18 mouse cellular contexts compared by ENCODE assay signal in genomic region chr13:23893269-23893593, GRCm38 (mm10). TPM values are rescaled to one million over a fixed set of nuclear protein-coding genes. Genes with fewer than 3 reads are reported as not detected.
DNase-seq lines count a peak whose midpoint lies in the region; ATAC-seq and TF ChIP-seq lines count a peak whose summit lies in the region.
"Had no signal": no experiment of that assay in that cellular context is flagged by ENCODE, and none has a peak within 500 bp of the region (broad histone marks: within the 10 kb centered on the region; RNA-seq: fewer than 3 reads in every experiment).

No protein-coding gene starts in this region.

- 17% methylated on average over 4 of the region's 4 CpGs for WGBS in forebrain, embryonic 13.5 days
- 41% methylated on average over 4 of the region's 4 CpGs for whole genome bisulfite sequencing in forebrain, embryonic 10.5 days
- WGBS in forebrain, embryonic 15.5 days: 10% methylated on average over 4 of the region's 4 CpGs
- 80% methylated on average over 4 of the region's 4 CpGs for WGBS in limb, embryonic 10.5 days
- 78% methylated on average over 4 of the region's 4 CpGs for WGBS in lung, adult 2 months

- DNase-seq in forebrain, embryonic 10.5 days (ENCODE audit: extremely low spot score, low spot score): no peak
- DNase-seq in mesoderm, embryonic 11.5 days (ENCODE audit: low read depth, low spot score): peak; percentile 11
- peak; percentile 79 for DNase-seq in retina, embryonic 14.5 days (ENCODE audit: low spot score)
- DNase-seq in limb, embryonic 10.5 days (ENCODE audit: low spot score): no peak
- no peak for DNase-seq in lung, adult 2 months
- no peak for DNase-seq in kidney, postnatal 25 days
- DNase-seq: adrenal gland, postnatal 14 days; cerebellum, adult 11 months; kidney, postnatal 36 days; layer of hippocampus, postnatal 36 days had no signal

- peak; percentile 68 for ATAC-seq in forebrain, embryonic 13.5 days
- peak; percentile 60; the same call in 1 of the 2 replicates for ATAC-seq in forebrain, embryonic 15.5 days (replicated peaks)
- ATAC-seq: intestine, postnatal 0 days had no signal

- H3K4me3 ChIP-seq in forebrain, embryonic 13.5 days: no peak overlapping the region
- no peak overlapping the region for H3K4me3 ChIP-seq in forebrain, embryonic 10.5 days
- H3K4me3 ChIP-seq in forebrain, embryonic 15.5 days: no peak overlapping the region
- no peak overlapping the region for H3K4me3 ChIP-seq in limb, embryonic 10.5 days
- H3K4me3 ChIP-seq in lung, adult 2 months (replicated peaks; ENCODE audit: extremely low read depth, low read depth, low read length): no peak overlapping the region
- H3K4me3 ChIP-seq: embryonic facial prominence, embryonic 12.5 days had no signal

- H3K4me2 ChIP-seq in forebrain, embryonic 13.5 days: no peak overlapping the region
- H3K4me2 ChIP-seq in forebrain, embryonic 15.5 days (replicated peaks): no peak overlapping the region
- H3K4me2 ChIP-seq: embryonic facial prominence, embryonic 12.5 days had no signal

- H3K27ac ChIP-seq in forebrain, embryonic 13.5 days: no peak overlapping the region
- H3K27ac ChIP-seq in forebrain, embryonic 10.5 days: no peak overlapping the region
- H3K27ac ChIP-seq in forebrain, embryonic 15.5 days (replicated peaks): no peak overlapping the region
- H3K27ac ChIP-seq in limb, embryonic 10.5 days: no peak overlapping the region
- H3K27ac ChIP-seq: embryonic facial prominence, embryonic 12.5 days had no signal

- H3K4me1 ChIP-seq in forebrain, embryonic 13.5 days: peaks cover 6% of the 10 kb centered on the region
- H3K4me1 ChIP-seq in forebrain, embryonic 10.5 days: peaks cover 18% of the 10 kb centered on the region
- H3K4me1 ChIP-seq in forebrain, embryonic 15.5 days: peaks cover 5% of the 10 kb centered on the region; the same call in 1 of the 2 replicates
- peaks cover 16% of the 10 kb centered on the region for H3K4me1 ChIP-seq in limb, embryonic 10.5 days
- H3K4me1 ChIP-seq in lung, adult 2 months (ENCODE audit: control insufficient read depth, insufficient read depth, low read length): 0 out of 2 replicates have a peak, but pooled peaks cover 3% of the 10 kb centered on the region

- H3K36me3 ChIP-seq in forebrain, embryonic 13.5 days (ENCODE audit: poor library complexity, severe bottlenecking): no peaks in the 10 kb centered on the region
- H3K36me3 ChIP-seq in forebrain, embryonic 10.5 days (replicated peaks): no peaks in the 10 kb centered on the region
- H3K36me3 ChIP-seq in forebrain, embryonic 15.5 days: no peaks in the 10 kb centered on the region
- no peaks in the 10 kb centered on the region for H3K36me3 ChIP-seq in limb, embryonic 10.5 days
- H3K36me3 ChIP-seq: embryonic facial prominence, embryonic 12.5 days had no signal

- H3K27me3 ChIP-seq in forebrain, embryonic 13.5 days: no peaks in the 10 kb centered on the region
- H3K27me3 ChIP-seq in forebrain, embryonic 10.5 days (ENCODE audit: poor library complexity, severe bottlenecking): no peaks in the 10 kb centered on the region
- no peaks in the 10 kb centered on the region for H3K27me3 ChIP-seq in forebrain, embryonic 15.5 days
- no peaks in the 10 kb centered on the region for H3K27me3 ChIP-seq in limb, embryonic 10.5 days (ENCODE audit: low read depth, poor library complexity, severe bottlenecking)
- H3K27me3 ChIP-seq: embryonic facial prominence, embryonic 12.5 days had no signal

- TF ChIP-seq CTCF in lung, adult 2 months (IDR thresholded peaks at IDR 0.05; ENCODE audit: insufficient read depth, low read length): no peak

- no peak for TF ChIP-seq POLR2A in lung, adult 2 months (IDR thresholded peaks at IDR 0.05; ENCODE audit: borderline replicate concordance, extremely low read depth, low read depth, low read length)

- no peaks in the 10 kb centered on the region for H3K9me3 ChIP-seq in forebrain, embryonic 13.5 days (replicated peaks)
- H3K9me3 ChIP-seq in forebrain, embryonic 10.5 days: no peaks in the 10 kb centered on the region
- H3K9me3 ChIP-seq in forebrain, embryonic 15.5 days: no peaks in the 10 kb centered on the region
- H3K9me3 ChIP-seq in limb, embryonic 10.5 days (replicated peaks): no peaks in the 10 kb centered on the region
- H3K9me3 ChIP-seq: embryonic facial prominence, embryonic 12.5 days had no signal

- no peak overlapping the region for H3K9ac ChIP-seq in forebrain, embryonic 13.5 days
- H3K9ac ChIP-seq in forebrain, embryonic 15.5 days (replicated peaks): no peak overlapping the region
- H3K9ac ChIP-seq: embryonic facial prominence, embryonic 12.5 days had no signal

RNA-seq across cellular contexts. Expression of gene Slc17a4, which starts 21.6 kb away (rescaled TPM):
- polyA plus RNA-seq in forebrain, embryonic 13.5 days (2015; fragmentation: Nextera tagmentation; extraction: Ambion mirVana): not detected in 2 replicates
- not detected in 2 replicates for polyA plus RNA-seq in forebrain, embryonic 10.5 days (2016; fragmentation: Nextera tagmentation; extraction: Ambion mirVana)
- polyA plus RNA-seq in forebrain, embryonic 15.5 days (2015; fragmentation: Nextera tagmentation; extraction: Ambion mirVana): not detected in 2 replicates
- polyA plus RNA-seq in limb, embryonic 10.5 days (2016; fragmentation: Nextera tagmentation; extraction: Ambion mirVana): not detected in 2 replicates
- 0.07 TPM in 1 of 2 replicates, not detected in the other for polyA plus RNA-seq in lung, adult 2 months (2012; rRNA removed)
- polyA plus RNA-seq: embryonic facial prominence, embryonic 12.5 days; limb, embryonic 14.5 days; lung, embryonic 16.5 days had no signal

RNA-seq across cellular contexts. Expression of gene Slc17a1, which starts 25.7 kb away (rescaled TPM):
- not detected in 2 replicates for polyA plus RNA-seq in forebrain, embryonic 13.5 days (2015; fragmentation: Nextera tagmentation; extraction: Ambion mirVana)
- not detected in 2 replicates for polyA plus RNA-seq in forebrain, embryonic 10.5 days (2016; fragmentation: Nextera tagmentation; extraction: Ambion mirVana)
- polyA plus RNA-seq in forebrain, embryonic 15.5 days (2015; fragmentation: Nextera tagmentation; extraction: Ambion mirVana): not detected in 2 replicates
- not detected in 2 replicates for polyA plus RNA-seq in limb, embryonic 10.5 days (2016; fragmentation: Nextera tagmentation; extraction: Ambion mirVana)
- polyA plus RNA-seq in lung, adult 2 months (2012; rRNA removed): not detected in 2 replicates
- polyA plus RNA-seq: embryonic facial prominence, embryonic 12.5 days; heart, embryonic 16.5 days; lung, embryonic 16.5 days had no signal

RNA-seq across cellular contexts. Expression of gene Hist1h2ba, which starts 40.7 kb away (rescaled TPM):
- not detected in 2 replicates for polyA plus RNA-seq in forebrain, embryonic 13.5 days (2015; fragmentation: Nextera tagmentation; extraction: Ambion mirVana)
- polyA plus RNA-seq in forebrain, embryonic 10.5 days (2016; fragmentation: Nextera tagmentation; extraction: Ambion mirVana): not detected in 2 replicates
- polyA plus RNA-seq in forebrain, embryonic 15.5 days (2015; fragmentation: Nextera tagmentation; extraction: Ambion mirVana): not detected in 2 replicates
- not detected in 2 replicates for polyA plus RNA-seq in limb, embryonic 10.5 days (2016; fragmentation: Nextera tagmentation; extraction: Ambion mirVana)
- polyA plus RNA-seq in lung, adult 2 months (2012; rRNA removed): not detected in 2 replicates
- polyA plus RNA-seq: embryonic facial prominence, embryonic 12.5 days; heart, embryonic 16.5 days; intestine, postnatal 0 days; limb, embryonic 14.5 days; lung, embryonic 16.5 days; spleen, adult 2 months had no signal

RNA-seq across cellular contexts. Expression of gene Hist1h2aa, which starts 41.0 kb away (rescaled TPM):
- polyA plus RNA-seq in forebrain, embryonic 13.5 days (2015; fragmentation: Nextera tagmentation; extraction: Ambion mirVana): not detected in 2 replicates
- polyA plus RNA-seq in forebrain, embryonic 10.5 days (2016; fragmentation: Nextera tagmentation; extraction: Ambion mirVana): not detected in 2 replicates
- polyA plus RNA-seq in forebrain, embryonic 15.5 days (2015; fragmentation: Nextera tagmentation; extraction: Ambion mirVana): not detected in 2 replicates
- not detected in 2 replicates for polyA plus RNA-seq in limb, embryonic 10.5 days (2016; fragmentation: Nextera tagmentation; extraction: Ambion mirVana)
- not detected in 2 replicates for polyA plus RNA-seq in lung, adult 2 months (2012; rRNA removed)
- polyA plus RNA-seq: embryonic facial prominence, embryonic 12.5 days; heart, embryonic 16.5 days; intestine, postnatal 0 days; limb, embryonic 14.5 days; lung, embryonic 16.5 days; spleen, adult 2 months had no signal

RNA-seq across cellular contexts. Expression of gene Slc17a3, which starts 54.0 kb away (rescaled TPM):
- not detected in 2 replicates for polyA plus RNA-seq in forebrain, embryonic 13.5 days (2015; fragmentation: Nextera tagmentation; extraction: Ambion mirVana)
- not detected in 2 replicates for polyA plus RNA-seq in forebrain, embryonic 10.5 days (2016; fragmentation: Nextera tagmentation; extraction: Ambion mirVana)
- 0.04 TPM in 1 of 2 replicates, not detected in the other for polyA plus RNA-seq in forebrain, embryonic 15.5 days (2015; fragmentation: Nextera tagmentation; extraction: Ambion mirVana)
- polyA plus RNA-seq in limb, embryonic 10.5 days (2016; fragmentation: Nextera tagmentation; extraction: Ambion mirVana): not detected in 2 replicates
- 0.02 TPM in 1 of 2 replicates, not detected in the other for polyA plus RNA-seq in lung, adult 2 months (2012; rRNA removed)
- polyA plus RNA-seq: embryonic facial prominence, embryonic 12.5 days; heart, embryonic 16.5 days; lung, embryonic 16.5 days had no signal

Comparison
In these comparisons a context has a peak if more than half of its experiments do, and no peak if none do; other contexts are left out.
1. DNase-seq: peak in mesoderm, embryonic 11.5 days (single experiment) and retina, embryonic 14.5 days (single experiment); none in forebrain, embryonic 10.5 days (single experiment), limb, embryonic 10.5 days (single experiment), lung, adult 2 months (single experiment) and kidney, postnatal 25 days (0 of 2).